Mouse (Mus musculus) MEL (cell line): Measurements from ENCODE around the gene Gjc2. TPM values are rescaled to one million over a fixed set of nuclear protein-coding genes. Genes with fewer than 3 reads are reported as not detected.

Experiments
- DNase-seq: peaks from one replicate; pipeline ENCODE4 v3.0.0; 2011; ENCODE audit warnings: low read depth, low spot score
- H3K27ac ChIP-seq: 2 replicates; pipeline ENCODE4 v1.5.1; 2012; ENCODE audit warnings: low read depth, mild to moderate bottlenecking, control low read depth, low read length, moderate library complexity; ENCODE audit not compliant: control insufficient read depth
- H3K27me3 ChIP-seq, 2 experiments: fragments of 150-350 bp in 1 of 2; sonication (generic) in 1 of 2; 2 replicates each; pipeline ENCODE4 v1.6.1; 2012; ENCODE audit warnings: low read length in 2 of 2, mild to moderate bottlenecking in 2 of 2, improper control_type of control experiment in 1 of 2, moderate library complexity in 1 of 2; ENCODE audit not compliant: insufficient read depth in 2 of 2, control insufficient read depth in 1 of 2
- H3K36me3 ChIP-seq, 2 experiments: 2 replicates each; pipeline ENCODE4 v1.6.1; 2012 to 2014; ENCODE audit warnings: low read length in 2 of 2, improper control_type of control experiment in 1 of 2, inconsistent platforms in 1 of 2, mild to moderate bottlenecking in 1 of 2; ENCODE audit not compliant: insufficient read depth in 2 of 2, control insufficient read depth in 1 of 2
- H3K4me1 ChIP-seq, 2 experiments: fragments of 150-350 bp in 1 of 2; sonication (generic) in 1 of 2; 2 replicates each; pipeline ENCODE4 v1.6.1; 2012; ENCODE audit warnings: low read length in 2 of 2, improper control_type of control experiment in 1 of 2, mild to moderate bottlenecking in 1 of 2; ENCODE audit not compliant: insufficient read depth in 2 of 2, control insufficient read depth in 1 of 2
- H3K4me3 ChIP-seq, 2 experiments: fragments of 150-350 bp in 1 of 2; sonication (generic) in 1 of 2; 2 replicates each; pipeline ENCODE4 v1.5.1; 2012; ENCODE audit warnings: low read depth in 2 of 2, low read length in 2 of 2, mild to moderate bottlenecking in 2 of 2, moderate library complexity in 2 of 2, control low read depth in 1 of 2, improper control_type of control experiment in 1 of 2; ENCODE audit not compliant: control insufficient read depth in 1 of 2, insufficient read depth in 1 of 2
- H3K79me2 ChIP-seq: 2 replicates; pipeline ENCODE4 v1.6.1; 2012; ENCODE audit warnings: mild to moderate bottlenecking, low read length, moderate library complexity; ENCODE audit not compliant: control insufficient read depth, poor library complexity, insufficient read depth
- H3K9ac ChIP-seq: 2 replicates; pipeline ENCODE4 v1.6.1; 2012; ENCODE audit warnings: low read depth, mild to moderate bottlenecking, control low read depth, low read length, moderate library complexity; ENCODE audit not compliant: control insufficient read depth, poor library complexity, severe bottlenecking
- H3K9me3 ChIP-seq: fragments of 150-350 bp; sonication (generic); replicated peaks from 2 replicates; pipeline ENCODE4 v1.6.1; 2012; ENCODE audit warnings: mild to moderate bottlenecking, low read length, improper control_type of control experiment, moderate library complexity; ENCODE audit not compliant: insufficient read depth
- CHD1 ChIP-seq: IDR thresholded peaks from 2 replicates; pipeline ENCODE4 v1.6.1; 2012; ENCODE audit warnings: low read depth, mild to moderate bottlenecking, inconsistent platforms, low read length, improper control_type of control experiment
- CHD2 ChIP-seq: IDR thresholded peaks from 2 replicates; pipeline ENCODE4 v1.6.1; 2011; ENCODE audit warnings: low read length, improper control_type of control experiment
- ELF1 ChIP-seq: IDR thresholded peaks from 2 replicates; pipeline ENCODE4 v1.6.1; 2014; ENCODE audit warnings: low read depth, mild to moderate bottlenecking, inconsistent platforms, low read length, improper control_type of control experiment, moderate library complexity
- EP300 ChIP-seq, 2 experiments: IDR thresholded peaks; 2 replicates each; pipeline ENCODE4 v1.6.1; 2011; ENCODE audit warnings: improper control_type of control experiment in 2 of 2, low read length in 2 of 2, low read depth in 1 of 2, mild to moderate bottlenecking in 1 of 2
- GATA1 ChIP-seq: IDR thresholded peaks from 2 replicates; pipeline ENCODE4 v1.6.1; 2011; ENCODE audit warnings: low read depth, low read length, improper control_type of control experiment
- MAX ChIP-seq: IDR thresholded peaks from 2 replicates; pipeline ENCODE4 v1.6.1; 2011; ENCODE audit warnings: low read length, improper control_type of control experiment
- MEF2A ChIP-seq: IDR thresholded peaks from 2 replicates; pipeline ENCODE4 v1.6.1; 2014; ENCODE audit warnings: low read depth, mild to moderate bottlenecking, inconsistent platforms, low read length, improper control_type of control experiment; ENCODE audit not compliant: poor library complexity, insufficient replicate concordance, severe bottlenecking; ENCODE audit errors: extremely low read depth
- MXI1 ChIP-seq: IDR thresholded peaks from 2 replicates; pipeline ENCODE4 v1.6.1; 2011; ENCODE audit warnings: mild to moderate bottlenecking, low read depth, low read length, improper control_type of control experiment
- MYB ChIP-seq: IDR thresholded peaks from 2 replicates; pipeline ENCODE4 v1.6.1; 2011; ENCODE audit warnings: mild to moderate bottlenecking, low read depth, low read length, improper control_type of control experiment
- MYC ChIP-seq: IDR thresholded peaks from 2 replicates; pipeline ENCODE4 v1.6.1; 2011; ENCODE audit warnings: low read depth, mild to moderate bottlenecking, low read length, improper control_type of control experiment, moderate library complexity
- NELFE ChIP-seq: IDR thresholded peaks from 2 replicates; pipeline ENCODE4 v1.6.1; 2011; ENCODE audit warnings: low read depth, low read length, improper control_type of control experiment
- NRF1 ChIP-seq: IDR thresholded peaks from 2 replicates; pipeline ENCODE4 v1.6.1; 2014; ENCODE audit warnings: low read depth, mild to moderate bottlenecking, inconsistent platforms, low read length, improper control_type of control experiment, moderate library complexity; ENCODE audit not compliant: poor library complexity, insufficient read depth, severe bottlenecking
- RCOR1 ChIP-seq: IDR thresholded peaks from 2 replicates; pipeline ENCODE4 v1.6.1; 2012; ENCODE audit warnings: low read depth, mild to moderate bottlenecking, inconsistent platforms, low read length, improper control_type of control experiment
- SIN3A ChIP-seq: IDR thresholded peaks from 2 replicates; pipeline ENCODE4 v1.6.1; 2012; ENCODE audit warnings: low read length, improper control_type of control experiment, inconsistent platforms
- TAL1 ChIP-seq: IDR thresholded peaks from 2 replicates; pipeline ENCODE4 v1.6.1; 2012; ENCODE audit warnings: mild to moderate bottlenecking, inconsistent platforms, low read length, moderate library complexity, mixed read lengths
- TBP ChIP-seq: IDR thresholded peaks from 2 replicates; pipeline ENCODE4 v1.8.0; 2011; ENCODE audit warnings: low read depth, low read length, improper control_type of control experiment
- TCF12 ChIP-seq: IDR thresholded peaks from 2 replicates; pipeline ENCODE4 v1.6.1; 2014; ENCODE audit warnings: low read depth, mild to moderate bottlenecking, inconsistent platforms, low read length, improper control_type of control experiment, moderate library complexity
- ZC3H11A ChIP-seq: IDR thresholded peaks from 2 replicates; pipeline ENCODE4 v1.6.1; 2012; ENCODE audit warnings: low read depth, mild to moderate bottlenecking, inconsistent platforms, low read length, improper control_type of control experiment
- polyA plus RNA-seq, 2 experiments: library from polyadenylated mRNA; stranded (reverse) in 1 of 2; unstranded in 1 of 2; fragments of >175 nt in 1 of 2; fragments of >200 nt in 1 of 2; gene quantifications; 2 replicates each; pipeline versions ENCODE4 v1.2.1 to v1.2.4; 2012; ENCODE audit warnings: low replicate concordance in 2 of 2, low read depth in 1 of 2; ENCODE audit not compliant: insufficient read length in 2 of 2, insufficient read depth in 1 of 2, missing spikeins in 1 of 2
- total RNA-seq: library from RNA; depleted of rRNA; stranded (reverse); fragments of 300-350 nt; gene quantifications from 2 replicates; pipeline ENCODE4 v1.2.3, GENCODE M21; 2012

Gene Gjc2
- total and polyA plus RNA-seq, 3 experiments, result 0.07 to 0.08 TPM; not detected in 1

GRCm38 (mm10) chr11:59219064-59219463, 36.1 kb upstream of the Gjc2 start (continued):
- TF ChIP-seq ELF1, result no peak

GRCm38 (mm10) chr11:59218389-59218998, 35.5 kb upstream of the Gjc2 start:
- TF ChIP-seq NRF1 (no peak), MYC (no peak), MXI1 (no peak), RCOR1 (no peak), ZC3H11A (no peak), MEF2A (no peak), MYB (no peak), CHD1 (no peak)
- H3K27ac ChIP-seq, result no peak overlapping the region
- peaks cover 29 to 42% of the 10 kb centered on the region in 2 experiments for H3K4me1 ChIP-seq

GRCm38 (mm10) chr11:59216955-59217354, 33.9 kb upstream of the Gjc2 start:
- H3K27ac ChIP-seq, result no peak overlapping the region; the same call in 1 of the 2 replicates
- H3K27me3 ChIP-seq, result no peaks in the 10 kb centered on the region
- peaks cover 81% of the 10 kb centered on the region for H3K79me2 ChIP-seq
- H3K4me3 ChIP-seq, result no peak overlapping the region
- no peak overlapping the region for H3K9ac ChIP-seq
- H3K36me3 ChIP-seq, result peaks cover 38 to 72% of the 10 kb centered on the region in 2 experiments
- no peaks in the 10 kb centered on the region for H3K9me3 ChIP-seq
- H3K4me1 ChIP-seq, result peaks cover 24 to 37% of the 10 kb centered on the region in 2 experiments
- DNase-seq, result peak; percentile 71
- TF ChIP-seq GATA1 (0 out of 2 replicates have a peak, but pooled peaks have one; percentile 24), SIN3A (peak; percentile 27; the same call in 1 of the 2 replicates), TAL1 (peak; percentile 68), TCF12 (no peak), CHD2 (peak; percentile 34), MXI1 (peak; percentile 79), MYC (peak; percentile 84), NELFE (no peak), MAX (peak; percentile 88), EP300 (IDR thresholded peaks at IDR 0.05; ENCODE audit: low read depth in 1 of 2, low read length in 2 of 2) (peak in 1 of 2 experiments; percentile 61; a peak in 2 of 4 replicates), TBP (no peak)

More at GRCm38 (mm10) chr11:59218389-59218998, 35.5 kb upstream of the Gjc2 start:
- no peak overlapping the region for H3K9ac ChIP-seq
- H3K36me3 ChIP-seq, result peaks cover 33 to 76% of the 10 kb centered on the region in 2 experiments
- H3K27me3 ChIP-seq, result no peaks in the 10 kb centered on the region
- peaks cover 94% of the 10 kb centered on the region for H3K79me2 ChIP-seq
- no peaks in the 10 kb centered on the region for H3K9me3 ChIP-seq
- DNase-seq, result no peak
- H3K4me3 ChIP-seq, result no peak overlapping the region
